Mouse (Mus musculus): ENCODE results near the gene Igfn1. TPM values are rescaled to one million over a fixed set of nuclear protein-coding genes. Genes with fewer than 3 reads are reported as not detected.

The Igfn1 gene
- 1 to 10 TPM; 1.8 to 2.9 TPM for total RNA-seq (2021)
- long read RNA-seq, experiment 1, partial matches to known transcripts: 0 of 1 reads
- long read RNA-seq, experiment 1, other reads (novel, unspliced or antisense): 1 of 1 reads
- long read RNA-seq, experiment 2, partial matches to known transcripts: 2 of 3 reads
- long read RNA-seq, experiment 2, other reads (novel, unspliced or antisense): 1 of 3 reads

- no peak for DNase-seq (ENCODE audit: low spot score in 2 of 2)
- intact Hi-C loops (cut with DNase I): loop anchor here (5.0 kb wide), 1 partner anchor 49 kb away; no protein-coding TSS in a partner anchor
These were observed at the start of gene Igfn1 for GRCm38 (mm10) chr1:136006292-136006748. Igfn1 (minus strand) TSS chr1:136006342.

GRCm38 (mm10) chr1:136055771-136056170, 49.6 kb upstream of the Igfn1 start:
- intact Hi-C loops (cut with DNase I): loop anchor here (5.0 kb wide), 1 partner anchor 77 kb away; the partner anchor contains the start of gene Kif21b
- peak; percentile 71 to 82 for DNase-seq (ENCODE audit: low spot score in 2 of 2)

GRCm38 (mm10) chr1:136052547-136052946, 46.4 kb upstream of the Igfn1 start, which contains the start of gene Cacna1s:
Cacna1s (plus strand) TSS chr1:136052750.
- DNase-seq (ENCODE audit: low spot score in 2 of 2): no peak

GRCm38 (mm10) chr1:136051465-136051864, 45.3 kb upstream of the Igfn1 start:
- intact Hi-C loops (cut with DNase I): loop anchor here (5.0 kb wide), 1 partner anchor 411 kb away; no protein-coding TSS in a partner anchor
- peak; percentile 88 to 93 for DNase-seq (ENCODE audit: low spot score in 2 of 2)

More at GRCm38 (mm10) chr1:136052547-136052946, 46.4 kb upstream of the Igfn1 start, which contains the start of gene Cacna1s:
- intact Hi-C loops (cut with DNase I): loop anchor here (2.0 to 5.0 kb wide), 2 partner anchors 112 to 410 kb away; no protein-coding TSS in a partner anchor

GRCm38 (mm10) chr1:136051013-136051315, 44.8 kb upstream of the Igfn1 start:
- intact Hi-C loops (cut with DNase I): loop anchor here (5.0 kb wide), 1 partner anchor 411 kb away; no protein-coding TSS in a partner anchor

GRCm38 (mm10) chr1:136050312-136051012, 44.3 kb upstream of the Igfn1 start, which contains the start of gene Ascl5:
Ascl5 (plus strand) TSS chr1:136050804.
- no peak for DNase-seq (ENCODE audit: low spot score in 2 of 2)
- intact Hi-C loops (cut with DNase I): loop anchor here (5.0 kb wide), 1 partner anchor 412 kb away; no protein-coding TSS in a partner anchor

More at GRCm38 (mm10) chr1:136051013-136051315, 44.8 kb upstream of the Igfn1 start:
- peak; percentile 40 to 60 for DNase-seq (ENCODE audit: low spot score in 2 of 2)

GRCm38 (mm10) chr1:136047894-136048293, 41.8 kb upstream of the Igfn1 start:
- intact Hi-C loops (cut with DNase I): loop anchor here (2.0 to 5.0 kb wide), 3 partner anchors 25 to 474 kb away; no protein-coding TSS in a partner anchor
- no peak for DNase-seq (ENCODE audit: low spot score in 2 of 2)

- no peak for DNase-seq (ENCODE audit: low spot score in 2 of 2)
- intact Hi-C loops (cut with DNase I): loop anchor here (2.0 to 5.0 kb wide), 3 partner anchors 25 to 475 kb away; no protein-coding TSS in a partner anchor
These were observed 41.3 kb upstream of the Igfn1 start for GRCm38 (mm10) chr1:136047432-136047831.

- intact Hi-C loops (cut with DNase I): loop anchor here (2.0 to 5.0 kb wide), 3 partner anchors 27 to 477 kb away; no protein-coding TSS in a partner anchor
- DNase-seq (ENCODE audit: low spot score in 2 of 2): peak; percentile 73 to 76
These were observed 39.6 kb upstream of the Igfn1 start for GRCm38 (mm10) chr1:136045774-136046173.

GRCm38 (mm10) chr1:136040874-136041273, 34.7 kb upstream of the Igfn1 start:
- no peak for DNase-seq (ENCODE audit: low spot score in 2 of 2)
- intact Hi-C loops (cut with DNase I): no loop called here

- intact Hi-C loops (cut with DNase I): no loop called here
- no peak for DNase-seq (ENCODE audit: low spot score in 2 of 2)
These were observed 34.3 kb upstream of the Igfn1 start for GRCm38 (mm10) chr1:136040452-136040851.

GRCm38 (mm10) chr1:136038746-136039538, 32.8 kb upstream of the Igfn1 start:
- intact Hi-C loops (cut with DNase I): no loop called here
- DNase-seq (ENCODE audit: low spot score in 2 of 2): peak in 1 of 2 experiments; percentile 62

GRCm38 (mm10) chr1:136032961-136033360, 26.8 kb upstream of the Igfn1 start:
- intact Hi-C loops (cut with DNase I): no loop called here
- DNase-seq (ENCODE audit: low spot score in 2 of 2): no peak

- intact Hi-C loops (cut with DNase I): no loop called here
- DNase-seq (ENCODE audit: low spot score in 2 of 2): no peak
These were observed 25.6 kb upstream of the Igfn1 start for GRCm38 (mm10) chr1:136031697-136032096.

- DNase-seq (ENCODE audit: low spot score in 2 of 2): no peak
- intact Hi-C loops (cut with DNase I): no loop called here
These were observed 24.1 kb upstream of the Igfn1 start for GRCm38 (mm10) chr1:136030201-136030600.

GRCm38 (mm10) chr1:136018390-136019189, 12.4 kb upstream of the Igfn1 start:
- intact Hi-C loops (cut with DNase I): no loop called here
- DNase-seq (ENCODE audit: low spot score in 2 of 2): no peak

- intact Hi-C loops (cut with DNase I): no loop called here
- peak; percentile 94 to 97 for DNase-seq (ENCODE audit: low spot score in 2 of 2)
These were observed 11.8 kb upstream of the Igfn1 start for GRCm38 (mm10) chr1:136017907-136018313.

GRCm38 (mm10) chr1:136017307-136017706, 11.2 kb upstream of the Igfn1 start:
- DNase-seq (ENCODE audit: low spot score in 2 of 2): no peak
- intact Hi-C loops (cut with DNase I): no loop called here
